Mouse (Mus musculus) T-helper 1 cell (primary cell): Measurements from ENCODE around the gene Mrpl24.

Experiments
- in situ Hi-C: fragments of 300-600 bp; cut with MboI, MseI; formaldehyde crosslinking; loops from one replicate; pipeline ENCODE4 v1.15.1; 2025; ENCODE audit warnings: high pct_unique_total_duplicates

The Mrpl24 gene

DNA sequence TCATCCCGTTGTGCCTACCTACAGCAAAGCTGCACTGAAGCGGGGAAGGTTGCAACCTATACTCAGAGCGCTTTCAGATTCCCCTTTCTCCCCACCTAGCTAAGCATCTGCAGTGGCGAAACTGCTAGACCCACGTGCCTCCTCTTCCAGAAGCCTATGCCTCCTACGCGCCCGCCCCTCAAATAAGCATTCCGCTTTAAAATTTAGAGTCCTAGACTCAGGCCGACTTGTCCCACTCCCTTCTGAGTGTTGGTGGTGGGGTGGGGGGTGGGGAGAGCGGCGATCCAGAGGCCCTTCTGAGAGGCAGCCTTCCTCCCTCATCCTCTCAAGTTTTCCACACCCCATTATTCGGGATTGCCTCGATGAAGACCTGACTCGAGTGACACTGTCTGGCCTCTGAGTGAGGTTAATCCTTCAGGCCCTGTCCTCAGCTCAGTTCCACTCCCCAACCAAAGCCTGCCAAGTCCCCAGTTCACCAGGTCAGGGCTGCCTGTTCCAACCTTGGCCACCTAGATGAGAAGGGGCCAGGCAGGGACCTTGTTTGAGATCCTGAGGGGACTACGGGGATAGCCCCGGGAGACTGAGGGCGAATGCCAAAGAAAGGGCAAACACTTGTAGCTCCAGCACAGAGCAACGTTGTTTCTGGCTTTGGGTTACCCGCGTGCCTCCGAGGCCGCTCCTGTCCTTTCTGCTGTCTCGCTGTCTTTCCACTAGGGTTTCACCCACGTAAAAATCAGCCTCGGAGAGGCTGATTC lies 27.9 kb downstream of the Mrpl24 start:
- in situ Hi-C loops = no loop called here

DNA sequence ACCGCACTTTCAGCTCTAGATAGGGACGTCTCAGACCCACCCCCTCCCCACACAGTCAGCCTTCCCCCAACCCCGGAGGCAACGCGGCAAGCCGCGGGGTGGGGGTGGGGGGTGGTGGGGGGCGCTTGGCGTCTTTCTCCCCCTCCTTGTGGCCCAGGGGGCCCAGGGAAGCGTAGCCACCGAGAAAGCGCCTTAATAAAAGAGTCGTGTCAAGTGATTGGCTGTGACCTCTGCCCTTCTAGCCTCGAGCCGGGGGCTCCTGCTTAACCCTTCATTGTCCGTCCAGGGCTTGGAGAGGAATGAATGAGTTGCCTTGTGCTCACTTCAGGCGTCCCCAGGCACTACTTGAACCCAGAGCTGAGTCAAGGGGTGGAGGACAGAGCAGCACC lies 28.5 kb downstream of the Mrpl24 start:
- in situ Hi-C loops = no loop called here

DNA sequence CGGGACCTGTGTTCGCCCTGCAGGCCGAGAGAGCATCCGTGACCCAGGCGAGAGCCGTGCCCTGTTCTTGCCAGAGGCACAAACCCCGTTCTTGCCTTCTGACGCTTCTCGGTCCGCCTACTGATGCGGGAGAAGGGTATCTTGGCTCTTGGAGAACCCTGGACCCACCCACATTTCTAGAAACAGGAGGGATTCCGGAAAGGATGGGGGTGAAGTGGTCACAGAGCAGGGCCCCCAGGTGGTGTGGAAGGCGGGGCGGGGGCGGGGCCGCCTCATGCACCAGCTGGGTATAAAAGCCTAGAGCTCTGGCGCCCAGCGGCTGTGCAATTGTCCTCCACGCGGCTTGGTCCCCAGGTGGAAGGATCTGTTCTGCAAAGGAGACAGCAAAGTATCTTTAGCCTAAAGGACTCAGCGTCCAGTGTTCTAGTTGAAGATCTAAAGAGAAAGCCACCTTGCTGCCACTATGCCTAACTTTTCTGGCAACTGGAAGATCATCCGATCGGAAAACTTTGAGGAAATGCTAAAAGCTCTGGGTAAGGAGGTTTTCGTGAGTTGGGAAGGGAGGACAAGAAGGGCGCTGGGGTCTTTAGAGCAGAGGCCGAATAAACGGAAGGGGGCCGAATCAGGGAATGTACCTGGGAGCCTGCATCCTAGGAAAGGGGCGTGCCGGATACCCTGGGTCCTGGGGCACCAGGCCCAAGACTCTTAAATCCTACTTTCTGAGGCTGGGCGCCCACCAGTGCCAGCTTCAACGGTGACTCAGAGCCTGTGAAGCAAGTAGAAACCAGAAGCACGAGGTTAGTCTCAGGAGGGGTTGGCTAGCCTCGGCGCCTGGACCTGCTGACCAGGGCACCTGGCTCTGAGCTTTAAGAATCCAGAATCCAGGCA lies 29.3 kb downstream of the Mrpl24 start, which contains the start of gene Crabp2:
Gene Crabp2, plus strand, starts transcription at position 289 of the 888 bp plus-strand sequence.
- in situ Hi-C loops = no loop called here

- in situ Hi-C loops = no loop called here
Observed at GRCm38 (mm10) chr3:87949266-87949954, 30.1 kb downstream of the Mrpl24 start.

DNA sequence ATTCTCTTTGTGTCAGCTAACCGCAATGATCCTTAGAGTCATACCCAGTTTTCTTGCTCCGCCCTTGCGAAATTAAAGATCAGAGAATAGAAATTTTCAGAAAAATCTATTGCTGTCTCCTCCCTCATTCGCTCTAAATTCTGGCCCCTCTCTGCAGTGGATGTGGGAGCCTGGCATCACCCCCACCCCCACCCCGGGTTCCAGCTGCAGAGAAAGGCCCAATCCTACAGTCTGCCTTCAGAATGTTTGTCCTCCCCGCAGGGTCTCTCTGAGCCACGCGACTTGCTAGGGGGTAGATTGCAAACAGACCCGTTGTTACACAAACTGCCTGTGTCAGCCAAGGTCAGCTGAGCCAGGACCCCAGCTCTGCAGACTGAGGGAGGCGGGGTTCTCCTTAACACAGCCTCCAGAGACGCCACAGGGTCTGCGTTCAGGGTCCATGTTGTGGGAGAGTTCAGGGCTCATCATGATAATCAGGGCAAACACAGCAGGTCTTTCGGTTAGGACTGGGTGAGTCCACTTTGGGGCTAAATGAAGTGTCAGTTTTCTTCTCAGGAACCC lies 30.7 kb downstream of the Mrpl24 start:
- in situ Hi-C loops = no loop called here

- in situ Hi-C loops = no loop called here
Observed at GRCm38 (mm10) chr3:87951946-87952345, 32.6 kb downstream of the Mrpl24 start.

GRCm38 (mm10) chr3:87952440-87952839 lies 33.1 kb downstream of the Mrpl24 start:
- in situ Hi-C loops = no loop called here

DNA sequence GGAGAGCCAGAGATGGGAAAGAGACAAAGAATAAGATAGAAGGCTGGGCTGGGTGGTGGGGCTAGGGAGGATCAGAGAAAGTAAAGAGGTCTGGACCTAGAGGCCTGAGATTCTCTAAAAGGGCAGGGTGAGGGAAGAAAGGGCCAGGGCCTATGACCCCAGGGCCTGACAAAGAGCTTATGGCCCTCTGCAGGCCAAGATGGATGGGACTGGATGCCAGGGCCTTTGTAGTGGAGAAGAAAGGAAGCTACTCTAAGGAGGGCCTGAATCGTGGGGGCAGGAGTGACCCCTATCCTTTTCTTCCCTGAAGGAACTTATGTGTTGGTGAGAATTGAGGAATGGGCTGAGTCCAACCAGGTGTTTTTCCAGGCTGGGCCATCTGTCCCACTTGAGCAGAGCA lies 38.8 kb downstream of the Mrpl24 start:
- in situ Hi-C loops = no loop called here

GRCm38 (mm10) chr3:87958476-87958875 lies 39.2 kb downstream of the Mrpl24 start:
- in situ Hi-C loops = no loop called here

DNA sequence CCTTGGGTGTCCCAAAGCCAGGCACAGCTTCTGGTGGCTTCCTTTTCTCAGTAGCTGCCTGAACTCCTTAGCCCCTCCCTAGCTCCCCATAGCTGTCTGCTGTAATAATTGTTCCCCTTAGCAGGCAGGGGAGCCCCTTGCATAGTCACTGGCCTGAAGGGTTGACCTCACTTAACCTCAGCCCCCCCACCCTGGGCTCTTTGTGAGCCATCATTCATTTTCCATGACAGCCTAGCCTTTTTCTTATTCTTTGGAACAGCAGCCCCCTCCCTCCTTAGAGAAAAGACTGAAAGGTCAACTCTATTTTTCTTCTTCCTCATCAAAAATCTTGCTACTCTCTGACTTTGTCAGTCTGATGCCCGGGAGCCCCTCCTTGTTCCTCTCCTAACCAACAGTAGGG lies 39.7 kb downstream of the Mrpl24 start:
- in situ Hi-C loops = no loop called here

DNA sequence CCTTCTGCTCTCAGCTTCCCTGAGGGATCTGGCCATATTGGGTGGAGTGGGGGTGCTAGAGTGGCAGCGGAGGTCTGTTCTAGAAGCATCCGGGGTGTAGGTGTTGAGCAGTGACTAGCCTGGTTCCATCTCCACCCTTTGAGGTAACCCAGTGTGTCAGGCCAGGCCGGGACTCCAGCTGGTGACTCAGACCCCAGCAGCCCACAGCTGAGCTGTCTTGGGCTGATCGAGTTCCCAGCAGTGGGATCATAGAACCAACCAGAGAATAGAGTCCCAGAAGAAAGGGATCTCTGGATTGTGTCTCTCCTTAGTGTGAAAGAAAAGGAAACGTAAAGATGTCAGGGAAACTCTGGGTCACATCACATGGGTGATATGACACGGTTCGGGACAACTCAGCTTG lies 40.1 kb downstream of the Mrpl24 start:
- in situ Hi-C loops = no loop called here

- in situ Hi-C loops = no loop called here
Observed at GRCm38 (mm10) chr3:87960191-87960585, 40.9 kb downstream of the Mrpl24 start.

DNA sequence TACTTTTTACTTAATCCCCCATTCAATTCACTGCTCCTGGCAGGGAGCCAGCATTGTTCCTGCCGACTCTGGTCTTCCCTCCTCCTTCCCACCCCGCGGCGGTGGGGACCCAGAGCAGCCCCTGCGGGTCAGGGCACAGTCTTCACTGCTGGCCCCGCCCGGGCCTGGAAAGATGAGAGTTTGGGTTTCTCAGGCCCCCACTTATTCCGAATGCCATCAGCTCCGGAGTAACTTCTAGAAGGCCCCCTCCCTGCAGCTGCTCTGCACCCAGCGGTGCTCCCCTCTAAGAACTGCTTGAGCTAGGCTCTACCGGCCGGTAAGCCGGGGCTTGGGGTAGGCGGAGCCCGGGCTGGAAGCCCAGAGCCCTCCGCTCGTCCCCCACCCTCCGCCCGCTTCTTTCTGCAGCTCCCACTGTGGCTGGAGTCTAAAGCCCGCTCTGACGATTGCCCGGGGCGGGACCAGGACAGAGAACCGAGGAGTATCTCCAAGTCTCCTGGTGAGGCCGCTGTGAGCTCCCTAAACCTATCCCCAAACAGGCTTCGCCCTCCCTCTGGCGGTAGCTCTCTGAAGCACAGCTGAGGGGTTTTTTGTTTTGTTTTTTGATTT lies 41.4 kb downstream of the Mrpl24 start:
- in situ Hi-C loops = no loop called here

DNA sequence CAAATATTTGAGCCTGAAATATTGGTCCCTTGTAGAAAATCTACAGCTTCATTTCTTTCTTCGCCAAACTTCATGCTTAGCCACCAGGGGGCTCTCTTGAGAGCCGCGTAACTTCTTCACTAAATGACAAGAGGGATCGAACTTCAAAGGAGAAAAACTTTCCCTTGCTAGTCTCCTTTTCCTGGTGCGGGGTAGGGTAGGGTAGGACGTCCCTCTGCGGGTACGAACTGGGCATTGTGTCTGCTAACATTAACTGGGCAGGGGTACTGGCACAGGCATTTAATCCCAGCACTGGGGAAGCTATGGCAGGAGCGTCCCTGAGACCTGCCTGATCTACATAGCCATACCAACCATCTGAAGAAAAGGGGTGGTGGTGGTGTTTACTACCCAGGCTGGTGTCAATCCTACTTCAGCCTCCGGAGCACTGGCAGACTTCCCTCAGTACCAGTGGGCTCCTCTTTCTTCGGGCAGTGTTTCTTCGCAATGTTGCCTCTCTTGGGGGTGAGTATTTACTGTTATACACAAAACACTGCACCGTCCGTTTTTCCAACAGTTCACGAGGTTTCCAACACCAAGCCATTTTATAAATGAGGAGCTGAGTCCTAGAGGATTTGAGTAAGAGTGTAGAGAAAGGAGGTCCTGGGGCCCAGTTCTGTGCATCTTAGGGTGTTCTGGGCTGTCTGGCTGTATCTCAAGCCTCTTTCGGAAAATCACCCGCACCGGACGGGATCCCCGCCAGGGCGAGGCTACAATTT lies 51.1 kb downstream of the Mrpl24 start:
- in situ Hi-C loops = no loop called here

DNA sequence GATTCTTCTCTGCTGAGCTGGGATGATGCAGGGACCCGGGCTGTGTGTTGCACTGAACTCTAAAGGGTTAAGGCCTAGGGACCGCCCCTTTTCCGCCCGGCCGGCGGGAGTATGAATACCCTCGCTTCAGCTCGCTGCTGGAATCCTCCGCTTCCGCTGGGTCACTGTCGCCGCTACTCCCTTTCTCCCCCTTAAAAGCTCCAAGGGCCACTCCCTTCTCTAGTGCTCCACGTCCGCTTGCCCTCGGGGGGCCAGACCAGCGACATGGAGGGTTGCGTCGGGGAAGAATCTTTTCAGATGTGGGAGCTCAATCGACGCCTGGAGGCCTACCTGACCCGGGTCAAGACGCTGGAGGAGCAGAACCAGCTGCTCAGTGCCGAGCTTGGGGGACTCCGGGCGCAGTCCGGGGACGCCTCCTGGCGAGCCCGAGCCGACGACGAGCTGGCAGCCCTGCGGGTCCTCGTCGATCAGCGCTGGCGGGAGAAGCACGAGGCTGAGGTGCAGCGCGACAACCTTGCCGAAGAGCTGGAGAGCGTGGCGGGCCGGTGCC lies 51.7 kb downstream of the Mrpl24 start, which contains the start of gene Nes:
Gene Nes, plus strand, starts transcription at position 140 of the 550 bp plus-strand sequence.
- in situ Hi-C loops = no loop called here

- in situ Hi-C loops = no loop called here
Observed at GRCm38 (mm10) chr3:87971489-87972202, 52.3 kb downstream of the Mrpl24 start.

DNA sequence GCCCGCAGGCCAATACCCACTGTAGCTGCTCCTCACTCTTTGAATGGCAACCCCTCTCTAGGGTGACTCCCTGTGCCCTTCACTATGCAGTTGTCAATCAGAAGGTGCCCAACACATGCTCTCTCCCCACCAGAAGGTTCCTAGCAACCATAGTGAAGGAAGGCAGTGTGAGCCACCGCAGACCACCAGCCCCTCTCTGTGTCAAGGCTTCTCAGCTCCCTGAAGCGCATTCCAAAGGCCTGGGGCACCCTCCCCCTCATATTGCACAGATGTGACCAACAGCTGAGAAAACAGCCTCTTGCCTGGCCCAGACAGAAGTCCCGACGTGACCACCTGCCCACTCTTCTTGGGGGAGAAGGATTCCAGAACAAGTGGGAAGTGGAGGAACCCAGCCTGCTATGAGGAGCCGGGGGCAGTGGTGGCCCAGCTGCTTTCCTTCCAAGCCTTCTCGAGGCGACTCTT lies 52.9 kb downstream of the Mrpl24 start:
- in situ Hi-C loops = no loop called here

- in situ Hi-C loops = no loop called here
Observed at GRCm38 (mm10) chr3:87972776-87973175, 53.5 kb downstream of the Mrpl24 start.
